Mouse (Mus musculus) embryo, embryonic 11 days (tissue): ENCODE measurements around the gene Dlg5.

Experiments
- DNase-seq: peaks from one replicate; pipeline ENCODE4 v3.0.0-alpha.2; 2015

The Dlg5 gene

GRCm38 (mm10) chr14:24232641-24233633 is 12.8 kb downstream of the Dlg5 start:
- no peak for DNase-seq

- DNase-seq: no peak
These were observed 17.2 kb downstream of the Dlg5 start for GRCm38 (mm10) chr14:24228549-24228948.

- no peak for DNase-seq
These were observed 18.7 kb downstream of the Dlg5 start for GRCm38 (mm10) chr14:24227015-24227414.

- no peak for DNase-seq
These were observed 19.4 kb downstream of the Dlg5 start for GRCm38 (mm10) chr14:24226344-24226743.

- DNase-seq: no peak
These were observed 23.0 kb downstream of the Dlg5 start for GRCm38 (mm10) chr14:24222759-24223158.

GRCm38 (mm10) chr14:24222273-24222672 is 23.4 kb downstream of the Dlg5 start:
- no peak for DNase-seq

- DNase-seq: no peak
These were observed 28.4 kb downstream of the Dlg5 start for GRCm38 (mm10) chr14:24217362-24217722.

- DNase-seq: no peak
These were observed 28.9 kb downstream of the Dlg5 start for GRCm38 (mm10) chr14:24216678-24217361.

- no peak for DNase-seq
These were observed 29.7 kb downstream of the Dlg5 start for GRCm38 (mm10) chr14:24216064-24216463.

GRCm38 (mm10) chr14:24214436-24214835 is 31.3 kb downstream of the Dlg5 start:
- DNase-seq: no peak

GRCm38 (mm10) chr14:24213336-24213735 is 32.4 kb downstream of the Dlg5 start:
- DNase-seq: no peak

GRCm38 (mm10) chr14:24212861-24213260 is 32.9 kb downstream of the Dlg5 start:
- DNase-seq: no peak

GRCm38 (mm10) chr14:24207360-24207752 is 38.4 kb downstream of the Dlg5 start:
- DNase-seq: no peak

GRCm38 (mm10) chr14:24206736-24207359 is 38.9 kb downstream of the Dlg5 start:
- DNase-seq: no peak

- DNase-seq: no peak
These were observed 39.4 kb downstream of the Dlg5 start for GRCm38 (mm10) chr14:24206314-24206713.

- no peak for DNase-seq
These were observed 40.3 kb downstream of the Dlg5 start for GRCm38 (mm10) chr14:24205281-24205871.

- no peak for DNase-seq
These were observed 42.5 kb downstream of the Dlg5 start for GRCm38 (mm10) chr14:24203210-24203609.

- no peak for DNase-seq
These were observed 44.9 kb downstream of the Dlg5 start for GRCm38 (mm10) chr14:24200771-24201170.

GRCm38 (mm10) chr14:24199732-24200131 is 46.0 kb downstream of the Dlg5 start:
- no peak for DNase-seq

GRCm38 (mm10) chr14:24197865-24198264 is 47.9 kb downstream of the Dlg5 start:
- DNase-seq: no peak

GRCm38 (mm10) chr14:24196947-24197346 is 48.8 kb downstream of the Dlg5 start:
- DNase-seq: no peak

GRCm38 (mm10) chr14:24190131-24190530 is 55.6 kb downstream of the Dlg5 start:
- no peak for DNase-seq

- no peak for DNase-seq
These were observed 56.1 kb downstream of the Dlg5 start for GRCm38 (mm10) chr14:24189598-24189997.
